Mouse (Mus musculus): Measurements from ENCODE around the gene Dlgap1. TPM values are rescaled to one million over a fixed set of nuclear protein-coding genes. Genes with fewer than 3 reads are reported as not detected.
"Not testable (repeated sequence)": the region's sequence is repeated elsewhere in the genome, so short reads cannot be mapped to it uniquely, and the experiment has no call there.

Dlgap1 gene
- total RNA-seq, 2 experiments from 2014 or later: not detected

DNA sequence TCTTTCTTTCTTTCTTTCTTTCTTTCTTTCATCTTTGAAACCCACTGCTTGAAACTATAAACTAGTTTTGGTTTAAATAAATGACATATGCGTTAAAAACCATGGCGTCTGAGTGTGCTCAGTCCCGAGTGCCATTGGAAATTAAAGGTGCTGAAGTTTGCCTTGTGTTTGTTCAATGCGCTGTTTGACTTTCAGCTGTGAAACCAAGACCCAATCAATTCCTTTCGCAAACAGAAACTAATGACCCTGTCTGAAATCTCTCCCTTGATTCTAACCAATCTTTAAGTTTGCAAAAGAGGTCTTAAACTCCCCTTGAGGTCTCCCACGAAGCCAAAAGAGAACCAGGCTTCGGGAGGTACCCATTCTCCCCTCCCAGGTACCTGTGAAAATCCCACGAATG is 854.2 kb downstream of the Dlgap1 start:
- ATAC-seq (replicated peaks; ENCODE audit: low FRiP score, poor library complexity, severe bottlenecking): no peak

DNA sequence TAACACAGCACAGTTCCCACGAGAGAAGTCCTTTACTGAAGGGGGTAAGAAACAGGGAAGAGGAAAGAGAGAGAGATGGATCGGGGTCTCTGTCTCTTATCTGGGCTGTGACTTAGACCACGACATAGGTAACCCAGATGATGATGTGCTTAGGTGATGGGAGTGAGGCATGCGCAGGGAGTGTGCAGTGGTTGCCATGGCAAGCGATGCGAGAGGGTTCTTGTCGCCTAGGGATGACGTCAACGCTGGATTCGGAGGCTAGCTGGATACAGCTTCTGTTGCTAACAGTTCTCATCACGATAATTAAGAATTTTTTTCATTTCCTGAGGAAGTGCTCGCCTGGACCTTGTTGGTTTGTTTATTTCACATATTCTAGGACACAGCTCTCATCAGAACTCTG is 857.4 kb downstream of the Dlgap1 start:
- no peak for ATAC-seq (replicated peaks; ENCODE audit: low FRiP score, poor library complexity, severe bottlenecking)

GRCm38 (mm10) chr17:70827463-70828179 is 858.7 kb downstream of the Dlgap1 start:
- ATAC-seq (replicated peaks; ENCODE audit: low FRiP score, poor library complexity, severe bottlenecking): not testable (repeated sequence)

GRCm38 (mm10) chr17:70828180-70828528 is 859.3 kb downstream of the Dlgap1 start:
- no peak for ATAC-seq (replicated peaks; ENCODE audit: low FRiP score, poor library complexity, severe bottlenecking)

GRCm38 (mm10) chr17:70828569-70828968 is 859.7 kb downstream of the Dlgap1 start:
- ATAC-seq (replicated peaks; ENCODE audit: low FRiP score, poor library complexity, severe bottlenecking): no peak

- ATAC-seq (replicated peaks; ENCODE audit: low FRiP score, poor library complexity, severe bottlenecking): no peak
These were observed 860.3 kb downstream of the Dlgap1 start for GRCm38 (mm10) chr17:70829217-70829616.

GRCm38 (mm10) chr17:70829943-70830715 is 861.3 kb downstream of the Dlgap1 start:
- no peak for ATAC-seq (replicated peaks; ENCODE audit: low FRiP score, poor library complexity, severe bottlenecking)

GRCm38 (mm10) chr17:70831591-70831990 is 862.7 kb downstream of the Dlgap1 start:
- ATAC-seq (replicated peaks; ENCODE audit: low FRiP score, poor library complexity, severe bottlenecking): no peak

GRCm38 (mm10) chr17:70832544-70832943 is 863.7 kb downstream of the Dlgap1 start:
- ATAC-seq (replicated peaks; ENCODE audit: low FRiP score, poor library complexity, severe bottlenecking): no peak

DNA sequence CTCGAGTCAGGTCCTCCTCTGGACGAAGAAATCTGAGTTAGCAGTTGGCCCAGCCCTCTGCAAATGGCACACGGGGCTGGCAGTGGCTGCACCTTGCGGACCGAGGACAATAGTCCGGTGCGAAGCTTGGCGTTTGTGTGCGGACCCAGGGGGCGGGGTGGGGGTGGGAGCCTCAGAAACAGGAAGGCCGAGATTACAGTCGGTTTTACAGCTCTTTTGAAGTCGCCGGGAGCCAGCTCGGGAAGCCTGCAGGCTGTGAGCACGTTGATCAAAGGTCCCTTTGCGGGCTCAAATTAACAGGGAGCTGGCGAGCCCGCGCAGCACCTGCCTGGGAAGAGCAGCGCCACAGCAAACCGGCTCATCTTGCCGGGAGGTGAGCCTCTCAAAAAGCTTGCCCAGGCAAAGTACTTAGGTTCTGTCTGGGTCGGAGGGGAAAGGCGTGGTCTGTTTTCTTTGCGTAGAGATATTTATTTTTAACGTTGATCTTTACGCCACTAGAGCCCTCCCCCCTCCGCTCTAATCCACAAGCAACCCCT is 865.6 kb downstream of the Dlgap1 start:
- ATAC-seq (replicated peaks; ENCODE audit: low FRiP score, poor library complexity, severe bottlenecking): no peak

DNA sequence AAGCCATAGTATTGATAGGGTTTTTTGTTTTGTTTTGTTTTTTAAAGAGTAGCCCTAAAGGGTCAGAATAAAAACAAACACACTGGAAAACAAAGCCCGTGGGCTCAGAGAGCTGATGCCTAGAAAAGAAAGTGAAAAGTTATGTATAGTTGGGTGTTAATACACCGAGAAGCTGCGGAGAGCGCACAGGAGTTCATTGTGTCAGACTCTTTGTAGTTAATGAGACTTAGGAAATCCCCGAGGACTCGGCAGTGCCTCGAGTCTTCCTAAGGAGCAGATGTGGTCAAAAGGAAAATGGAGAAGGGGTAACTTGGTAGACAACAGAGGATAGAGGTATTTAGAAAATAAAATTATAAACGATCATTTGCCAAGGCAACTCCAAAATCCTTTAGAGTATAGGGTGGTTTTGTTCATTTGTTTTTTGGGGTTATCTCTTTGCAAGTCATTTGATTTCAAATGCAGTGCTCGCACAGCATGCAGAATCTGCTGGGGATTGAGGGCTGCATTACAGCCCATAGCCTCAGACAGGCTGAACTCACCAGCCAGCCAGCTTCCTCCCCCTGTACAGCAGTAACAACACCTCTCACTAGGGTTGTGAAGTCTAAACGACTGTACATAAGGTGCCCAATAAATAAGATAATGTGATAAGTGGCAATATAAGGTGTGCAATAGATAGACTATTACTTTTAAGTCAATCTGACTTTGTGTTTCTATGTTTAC is 866.4 kb downstream of the Dlgap1 start:
- no peak for ATAC-seq (replicated peaks; ENCODE audit: low FRiP score, poor library complexity, severe bottlenecking)

DNA sequence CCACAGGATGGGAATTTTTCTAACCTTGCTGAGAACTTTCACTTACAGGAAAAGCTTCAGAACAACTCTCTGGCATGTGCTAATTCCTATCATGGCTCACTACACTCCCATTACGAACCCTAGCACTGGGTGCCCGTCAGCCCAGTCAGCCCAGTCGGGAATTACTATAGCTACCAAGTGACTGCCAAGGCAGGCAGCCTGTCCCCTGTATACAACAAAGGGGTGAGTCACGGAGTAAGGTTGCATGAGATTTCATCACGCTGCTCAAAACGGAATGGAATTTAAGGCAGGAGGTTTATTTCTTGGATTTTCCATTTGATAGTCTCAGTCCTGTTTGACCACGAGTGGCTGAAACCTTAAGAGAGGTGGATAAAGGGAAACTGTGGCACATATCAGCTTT is 867.9 kb downstream of the Dlgap1 start:
- no peak for ATAC-seq (replicated peaks; ENCODE audit: low FRiP score, poor library complexity, severe bottlenecking)

- not testable (repeated sequence) for ATAC-seq (replicated peaks; ENCODE audit: low FRiP score, poor library complexity, severe bottlenecking)
These were observed 868.6 kb downstream of the Dlgap1 start for GRCm38 (mm10) chr17:70837474-70837873.

- ATAC-seq (replicated peaks; ENCODE audit: low FRiP score, poor library complexity, severe bottlenecking): no peak
These were observed 869.2 kb downstream of the Dlgap1 start for GRCm38 (mm10) chr17:70838031-70838430.

GRCm38 (mm10) chr17:70838533-70838932 is 869.7 kb downstream of the Dlgap1 start:
- no peak for ATAC-seq (replicated peaks; ENCODE audit: low FRiP score, poor library complexity, severe bottlenecking)

DNA sequence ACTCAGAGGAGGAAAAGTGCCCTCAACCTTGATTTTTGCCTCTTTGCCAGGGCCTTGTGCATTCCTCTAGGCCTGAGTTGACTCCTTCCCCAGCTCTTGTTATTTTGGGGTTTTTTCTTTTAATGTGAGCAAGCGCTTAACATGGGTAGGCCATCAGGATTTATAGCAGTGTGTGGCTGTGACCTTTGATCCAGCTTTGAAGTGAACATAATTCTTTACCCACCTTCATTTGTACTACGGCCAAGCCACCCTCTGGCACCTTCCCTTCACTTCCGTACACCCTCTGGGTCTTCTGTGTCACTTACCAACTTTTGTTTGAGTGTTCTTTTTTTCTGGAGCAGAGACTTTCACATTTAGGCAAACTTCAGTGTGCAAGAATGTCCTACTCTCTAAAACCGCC is 874.4 kb downstream of the Dlgap1 start:
- ATAC-seq (replicated peaks; ENCODE audit: low FRiP score, poor library complexity, severe bottlenecking): no peak

DNA sequence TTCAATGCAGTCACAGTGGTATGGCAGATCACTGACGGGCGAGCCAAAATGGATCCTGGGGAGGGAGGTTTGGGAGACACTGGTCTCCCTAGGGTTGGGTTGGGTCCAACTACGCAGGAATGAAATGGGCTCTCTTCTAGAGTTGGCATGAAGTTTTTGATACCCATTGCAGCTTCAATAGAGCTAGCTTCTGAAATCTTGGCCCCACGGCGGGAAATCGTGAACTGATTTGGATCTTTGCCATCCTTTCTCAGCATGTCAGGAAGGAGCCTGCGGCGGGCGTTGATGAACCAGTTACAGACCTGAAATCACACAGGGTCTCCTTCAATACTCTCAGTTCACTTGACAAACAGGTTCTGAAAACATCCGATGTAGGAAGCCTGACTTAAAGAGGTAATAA is 876.1 kb downstream of the Dlgap1 start:
- ATAC-seq (replicated peaks; ENCODE audit: low FRiP score, poor library complexity, severe bottlenecking): no peak

- no peak for ATAC-seq (replicated peaks; ENCODE audit: low FRiP score, poor library complexity, severe bottlenecking)
These were observed 876.7 kb downstream of the Dlgap1 start for GRCm38 (mm10) chr17:70845543-70845942.

DNA sequence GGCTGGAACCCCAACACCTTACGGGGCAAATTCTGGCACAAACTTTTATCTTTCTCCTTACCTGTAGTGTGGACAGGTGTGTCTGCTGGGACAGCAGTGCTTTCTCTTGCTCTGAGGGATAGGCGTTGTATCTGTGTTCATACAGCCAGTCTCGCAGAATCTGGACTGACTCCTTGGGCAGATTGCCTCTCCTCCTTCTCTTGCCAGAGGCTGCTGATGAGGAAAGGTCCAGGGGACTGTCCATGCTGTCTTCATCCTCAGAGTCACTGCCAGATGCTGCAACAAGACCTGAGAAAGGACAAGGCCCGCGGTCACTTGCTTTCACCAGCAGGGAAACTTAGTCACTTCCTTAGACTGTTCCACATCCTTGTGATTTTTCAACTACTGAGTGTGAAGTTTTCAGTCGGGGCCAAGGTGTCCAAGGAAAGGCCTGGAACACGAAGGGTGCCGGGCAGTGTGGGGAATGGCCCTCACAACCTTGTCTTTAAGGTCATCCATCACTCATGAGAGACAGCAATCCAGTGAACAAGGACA is 877.3 kb downstream of the Dlgap1 start:
- no peak for ATAC-seq (replicated peaks; ENCODE audit: low FRiP score, poor library complexity, severe bottlenecking)

GRCm38 (mm10) chr17:70847086-70847485 is 878.2 kb downstream of the Dlgap1 start:
- no peak for ATAC-seq (replicated peaks; ENCODE audit: low FRiP score, poor library complexity, severe bottlenecking)

Data from erythroid progenitor cell, adult 5-6 weeks (primary cell).